Comparison of ENCODE assay signal across 8 mouse cellular contexts in genomic region chr6:136827116-136827515, GRCm38 (mm10). TPM values are rescaled to one million over a fixed set of nuclear protein-coding genes. Genes with fewer than 3 reads are reported as not detected.
DNase-seq lines count a peak whose midpoint lies in the region; ATAC-seq and TF ChIP-seq lines count a peak whose summit lies in the region.
"Had no signal": no experiment of that assay in that cellular context is flagged by ENCODE, and none has a peak within 500 bp of the region (broad histone marks: within the 10 kb centered on the region; RNA-seq: fewer than 3 reads in every experiment).

No protein-coding gene starts in this region.

- H3K27me3 ChIP-seq in spleen, adult 2 months (ENCODE audit: control insufficient read depth, insufficient read depth, low read length) = no peaks in the 10 kb centered on the region
- no peaks in the 10 kb centered on the region for H3K27me3 ChIP-seq in forebrain, embryonic 10.5 days (ENCODE audit: poor library complexity, severe bottlenecking)
- no peaks in the 10 kb centered on the region for H3K27me3 ChIP-seq in limb, embryonic 14.5 days (ENCODE audit: control insufficient read depth, insufficient read depth, low read length)
- no peaks in the 10 kb centered on the region for H3K27me3 ChIP-seq in stomach, embryonic 16.5 days (ENCODE audit: control insufficient read depth, insufficient read depth, low read length)

- no peaks in the 10 kb centered on the region; the same call in 1 of the 2 replicates for H3K4me1 ChIP-seq in spleen, adult 2 months (ENCODE audit: control insufficient read depth, insufficient read depth, insufficient read length)
- peaks cover 14% of the 10 kb centered on the region for H3K4me1 ChIP-seq in forebrain, embryonic 10.5 days
- 0 out of 2 replicates have a peak, but pooled peaks cover 3% of the 10 kb centered on the region for H3K4me1 ChIP-seq in limb, embryonic 14.5 days (ENCODE audit: control insufficient read depth, insufficient read depth, low read length)
- H3K4me1 ChIP-seq in stomach, embryonic 16.5 days (ENCODE audit: control insufficient read depth, insufficient read depth, low read length) = 0 out of 2 replicates have a peak, but pooled peaks cover 3% of the 10 kb centered on the region

- no peak for ATAC-seq in limb, embryonic 14.5 days (ENCODE audit: low FRiP score, low read depth)
- no peak for ATAC-seq in stomach, embryonic 16.5 days (ENCODE audit: insufficient read depth, low FRiP score)

- H3K4me3 ChIP-seq in spleen, adult 2 months (ENCODE audit: extremely low read depth, insufficient read depth, insufficient read length) = peak overlapping the region; percentile 86
- peak overlapping the region; percentile 99 for H3K4me3 ChIP-seq in forebrain, embryonic 10.5 days
- H3K4me3 ChIP-seq in limb, embryonic 14.5 days (replicated peaks; ENCODE audit: low read length) = peak overlapping the region; percentile 100
- peak overlapping the region; percentile 100 for H3K4me3 ChIP-seq in stomach, embryonic 16.5 days (replicated peaks; ENCODE audit: low read length)

- no peaks in the 10 kb centered on the region for H3K9me3 ChIP-seq in forebrain, embryonic 10.5 days
- no peaks in the 10 kb centered on the region for H3K9me3 ChIP-seq in limb, embryonic 14.5 days (ENCODE audit: control insufficient read depth, low read length)
- H3K9me3 ChIP-seq in stomach, embryonic 16.5 days (replicated peaks; ENCODE audit: control insufficient read depth, low read length) = no peaks in the 10 kb centered on the region

- TF ChIP-seq POLR2A in spleen, adult 2 months (IDR thresholded peaks at IDR 0.05; ENCODE audit: low read depth, low read length) = no peak
- TF ChIP-seq POLR2A in limb, embryonic 14.5 days (IDR thresholded peaks at IDR 0.05; ENCODE audit: borderline replicate concordance, extremely low read depth, insufficient read depth, insufficient read length) = no peak

- no peak for DNase-seq in spleen, adult 2 months (ENCODE audit: low read depth in 1 of 2, low spot score in 2 of 2)
- no peak for DNase-seq in spleen, postnatal 36 days (ENCODE audit: low spot score in 2 of 2)
- no peak for DNase-seq in forebrain, embryonic 10.5 days (ENCODE audit: extremely low spot score, low spot score)
- DNase-seq in limb, embryonic 14.5 days (ENCODE audit: low spot score) = no peak
- no peak for DNase-seq in yolk sac, embryonic 10.5 days (ENCODE audit: low spot score)
- DNase-seq in layer of hippocampus, adult 9-10 months (ENCODE audit: low spot score) = no peak
- DNase-seq: cerebellum, adult 8-10 months had no signal

- H3K4me2 ChIP-seq in limb, embryonic 14.5 days (replicated peaks; ENCODE audit: low read depth, low read length, severe bottlenecking) = peak overlapping the region; percentile 61
- peak overlapping the region; percentile 95 for H3K4me2 ChIP-seq in stomach, embryonic 16.5 days (ENCODE audit: low read depth, low read length)

- H3K36me3 ChIP-seq in spleen, adult 2 months (ENCODE audit: control insufficient read depth, insufficient read depth, low read length) = peaks cover 21% of the 10 kb centered on the region
- peaks cover 34% of the 10 kb centered on the region for H3K36me3 ChIP-seq in forebrain, embryonic 10.5 days (replicated peaks)
- peaks cover 31% of the 10 kb centered on the region for H3K36me3 ChIP-seq in limb, embryonic 14.5 days (ENCODE audit: control insufficient read depth, insufficient read depth, low read length)
- peaks cover 8% of the 10 kb centered on the region; the same call in 1 of the 2 replicates for H3K36me3 ChIP-seq in stomach, embryonic 16.5 days (ENCODE audit: control insufficient read depth, insufficient read depth, low read length)

- WGBS in spleen, adult 2 months = 5% methylated on average over 7 of the region's 7 CpGs
- 23% methylated on average over 7 of the region's 7 CpGs for WGBS in forebrain, embryonic 10.5 days
- WGBS in limb, embryonic 14.5 days = 12% methylated on average over 7 of the region's 7 CpGs
- 13% methylated on average over 7 of the region's 7 CpGs for WGBS in stomach, embryonic 16.5 days

- H3K9ac ChIP-seq in limb, embryonic 14.5 days (ENCODE audit: low read depth, low read length, severe bottlenecking) = peak overlapping the region; percentile 99
- H3K9ac ChIP-seq in stomach, embryonic 16.5 days (ENCODE audit: low read length) = peak overlapping the region; percentile 99

- TF ChIP-seq CTCF in spleen, adult 2 months (IDR thresholded peaks at IDR 0.05; ENCODE audit: extremely low read depth, insufficient read depth, insufficient read length, insufficient replicate concordance) = no peak

- H3K27ac ChIP-seq in spleen, adult 2 months (ENCODE audit: insufficient read depth, low read length) = no peak overlapping the region
- peak overlapping the region; percentile 98 for H3K27ac ChIP-seq in forebrain, embryonic 10.5 days
- no peak overlapping the region for H3K27ac ChIP-seq in limb, embryonic 14.5 days (replicated peaks; ENCODE audit: low read depth, low read length)
- peak overlapping the region; percentile 82; the same call in 1 of the 2 replicates for H3K27ac ChIP-seq in stomach, embryonic 16.5 days (ENCODE audit: low read length)

RNA-seq across cellular contexts. Expression of gene BC049715, which starts 0.3 kb away (rescaled TPM):
- polyA plus RNA-seq in spleen, adult 2 months (2012; rRNA removed) = 0.45 and 0.72 TPM in 2 replicates
- 1.7 and 1.9 TPM in 2 replicates for polyA plus RNA-seq in forebrain, embryonic 10.5 days (2016; fragmentation: Nextera tagmentation; extraction: Ambion mirVana)
- 0.73 and 1.7 TPM in 2 replicates for polyA plus RNA-seq in limb, embryonic 14.5 days (2012; rRNA removed)
- polyA plus RNA-seq in limb, embryonic 14.5 days (2014; fragmentation: Nextera tagmentation; extraction: Ambion mirVana) = 1.3 and 1.9 TPM in 2 replicates
- polyA plus RNA-seq in stomach, embryonic 16.5 days (2015; fragmentation: Nextera tagmentation; extraction: Ambion mirVana) = 0.46 and 2.6 TPM in 2 replicates

RNA-seq across cellular contexts. Expression of gene Wbp11, which starts 0.9 kb away (rescaled TPM):
- polyA plus RNA-seq in spleen, adult 2 months (2012; rRNA removed) = 33.5 and 39.5 TPM in 2 replicates
- polyA plus RNA-seq in forebrain, embryonic 10.5 days (2016; fragmentation: Nextera tagmentation; extraction: Ambion mirVana) = 166 and 170 TPM in 2 replicates
- polyA plus RNA-seq in limb, embryonic 14.5 days (2012; rRNA removed) = 87.0 and 96.5 TPM in 2 replicates
- 100 and 110 TPM in 2 replicates for polyA plus RNA-seq in limb, embryonic 14.5 days (2014; fragmentation: Nextera tagmentation; extraction: Ambion mirVana)
- polyA plus RNA-seq in stomach, embryonic 16.5 days (2015; fragmentation: Nextera tagmentation; extraction: Ambion mirVana) = 85.0 and 90.8 TPM in 2 replicates

RNA-seq across cellular contexts. Expression of gene Smco3, which starts 8.1 kb away (rescaled TPM):
- polyA plus RNA-seq in spleen, adult 2 months (2012; rRNA removed) = not detected in 2 replicates
- polyA plus RNA-seq in forebrain, embryonic 10.5 days (2016; fragmentation: Nextera tagmentation; extraction: Ambion mirVana) = not detected in 2 replicates
- polyA plus RNA-seq in limb, embryonic 14.5 days (2012; rRNA removed) = 0.92 and 0.97 TPM in 2 replicates
- polyA plus RNA-seq in limb, embryonic 14.5 days (2014; fragmentation: Nextera tagmentation; extraction: Ambion mirVana) = 1.4 and 2.0 TPM in 2 replicates
- polyA plus RNA-seq in stomach, embryonic 16.5 days (2015; fragmentation: Nextera tagmentation; extraction: Ambion mirVana) = 1.2 and 2.2 TPM in 2 replicates

RNA-seq across cellular contexts. Expression of gene H2afj, which starts 19.1 kb away (rescaled TPM):
- polyA plus RNA-seq in spleen, adult 2 months (2012; rRNA removed) = 228 and 441 TPM in 2 replicates
- polyA plus RNA-seq in forebrain, embryonic 10.5 days (2016; fragmentation: Nextera tagmentation; extraction: Ambion mirVana) = 101 and 103 TPM in 2 replicates
- 82.9 and 88.8 TPM in 2 replicates for polyA plus RNA-seq in limb, embryonic 14.5 days (2012; rRNA removed)
- polyA plus RNA-seq in limb, embryonic 14.5 days (2014; fragmentation: Nextera tagmentation; extraction: Ambion mirVana) = 105 and 114 TPM in 2 replicates
- 180 and 196 TPM in 2 replicates for polyA plus RNA-seq in stomach, embryonic 16.5 days (2015; fragmentation: Nextera tagmentation; extraction: Ambion mirVana)

RNA-seq across cellular contexts. Expression of gene Hist4h4, which starts 22.9 kb away (rescaled TPM):
- 1.2 and 3.6 TPM in 2 replicates for polyA plus RNA-seq in spleen, adult 2 months (2012; rRNA removed)
- polyA plus RNA-seq in forebrain, embryonic 10.5 days (2016; fragmentation: Nextera tagmentation; extraction: Ambion mirVana) = 0.38 and 0.49 TPM in 2 replicates
- polyA plus RNA-seq in limb, embryonic 14.5 days (2012; rRNA removed) = 1.2 and 1.6 TPM in 2 replicates
- 1.1 TPM in 2 replicates for polyA plus RNA-seq in limb, embryonic 14.5 days (2014; fragmentation: Nextera tagmentation; extraction: Ambion mirVana)
- 0.83 and 0.89 TPM in 2 replicates for polyA plus RNA-seq in stomach, embryonic 16.5 days (2015; fragmentation: Nextera tagmentation; extraction: Ambion mirVana)

Comparison
In these comparisons a context has a peak if more than half of its experiments do, and no peak if none do; other contexts are left out.
1. H3K27ac ChIP-seq: peak in forebrain, embryonic 10.5 days (single experiment) and stomach, embryonic 16.5 days (single experiment); none in spleen, adult 2 months (single experiment) and limb, embryonic 14.5 days (single experiment).
2. Peak in every context shown above with its lines, with median percentiles within 50 percentile points of each other: H3K4me3 ChIP-seq.